Mouse (Mus musculus) stomach, postnatal 0 days (tissue): ENCODE results near the gene Lin7b.
"Not testable (repeated sequence)": the region's sequence is repeated elsewhere in the genome, so short reads cannot be mapped to it uniquely, and the experiment has no call there.

ENCODE experiments used
- CTCF ChIP-seq: IDR thresholded peaks from 2 replicates; pipeline ENCODE4 v1.5.1; 2016; ENCODE audit warnings: antibody characterized with exemption, low read depth, mild to moderate bottlenecking, moderate library complexity
- EP300 ChIP-seq: optimal IDR thresholded peaks from 2 replicates; pipeline ENCODE3; 2016; ENCODE audit warnings: antibody characterized with exemption

DNA sequence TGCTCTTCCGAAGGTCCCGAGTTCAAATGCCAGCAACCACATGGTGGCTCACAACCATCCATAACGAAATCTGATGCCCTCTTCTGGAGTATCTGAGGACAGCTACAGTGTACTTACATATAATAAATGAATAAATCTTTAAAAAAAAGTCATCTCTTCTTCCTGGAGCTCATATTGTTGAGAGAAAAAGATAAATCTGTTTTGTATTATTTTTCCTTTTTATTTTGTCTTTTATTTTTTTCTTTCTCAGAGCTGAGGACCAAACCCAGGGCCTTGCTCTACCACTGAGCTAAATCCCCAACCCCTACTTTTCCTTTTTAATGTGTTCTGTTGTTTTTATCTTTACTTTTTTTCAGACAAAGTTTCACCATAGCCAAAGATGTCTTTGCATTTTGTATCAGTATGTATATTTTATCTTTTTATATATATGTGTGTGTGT, 26.0 kb upstream of the Lin7b start:
- TF ChIP-seq CTCF = peak; percentile 59
- TF ChIP-seq EP300 = not testable (repeated sequence)
